ENCODE assay signal across 20 mouse cellular contexts in genomic region chr11:116239797-116240196, GRCm38 (mm10). TPM values are rescaled to one million over a fixed set of nuclear protein-coding genes. Genes with fewer than 3 reads are reported as not detected.
A peak's percentile ranks its signal among the peaks of the same experiment; 100 is the strongest.
DNase-seq lines count a peak whose midpoint lies in the region; ATAC-seq lines count a peak whose summit lies in the region.
"Had no signal": no experiment of that assay in that cellular context is flagged by ENCODE, and none has a peak within 500 bp of the region (broad histone marks: within the 10 kb centered on the region; RNA-seq: fewer than 3 reads in every experiment).

No protein-coding gene starts in this region.

- no peak overlapping the region for H3K4me3 ChIP-seq in forebrain, embryonic 12.5 days (replicated peaks)
- no peak overlapping the region for H3K4me3 ChIP-seq in forebrain, embryonic 14.5 days (ENCODE audit: low read depth, low read length)
- H3K4me3 ChIP-seq in embryonic facial prominence, embryonic 14.5 days (ENCODE audit: low read depth, low read length): no peak overlapping the region
- H3K4me3 ChIP-seq: heart, embryonic 15.5 days; hindbrain, embryonic 15.5 days; limb, embryonic 13.5 days; midbrain, embryonic 13.5 days had no signal

- H3K27ac ChIP-seq in forebrain, embryonic 12.5 days: no peak overlapping the region
- no peak overlapping the region for H3K27ac ChIP-seq in forebrain, embryonic 14.5 days (ENCODE audit: low read depth, low read length)
- no peak overlapping the region for H3K27ac ChIP-seq in embryonic facial prominence, embryonic 14.5 days (replicated peaks; ENCODE audit: low read depth, low read length)
- H3K27ac ChIP-seq: heart, embryonic 15.5 days; hindbrain, embryonic 15.5 days; limb, embryonic 13.5 days; liver, embryonic 14.5 days; midbrain, embryonic 13.5 days had no signal

- H3K9ac ChIP-seq in forebrain, embryonic 12.5 days: no peak overlapping the region
- no peak overlapping the region for H3K9ac ChIP-seq in forebrain, embryonic 14.5 days (ENCODE audit: low read length)
- H3K9ac ChIP-seq in embryonic facial prominence, embryonic 14.5 days (ENCODE audit: low read depth, low read length): 0 out of 2 replicates have a peak overlapping the region, but pooled peaks have one; percentile 5
- H3K9ac ChIP-seq: heart, embryonic 15.5 days; hindbrain, embryonic 15.5 days; limb, embryonic 13.5 days; liver, embryonic 14.5 days; midbrain, embryonic 13.5 days had no signal

- H3K9me3 ChIP-seq in forebrain, embryonic 12.5 days: no peaks in the 10 kb centered on the region
- no peaks in the 10 kb centered on the region for H3K9me3 ChIP-seq in forebrain, embryonic 14.5 days (replicated peaks; ENCODE audit: control insufficient read depth, low read length)
- no peaks in the 10 kb centered on the region for H3K9me3 ChIP-seq in embryonic facial prominence, embryonic 14.5 days (ENCODE audit: control insufficient read depth, low read length)
- H3K9me3 ChIP-seq: heart, embryonic 15.5 days; hindbrain, embryonic 15.5 days; limb, embryonic 13.5 days; midbrain, embryonic 13.5 days had no signal

- peaks cover 10% of the 10 kb centered on the region for H3K4me1 ChIP-seq in forebrain, embryonic 12.5 days
- no peaks in the 10 kb centered on the region for H3K4me1 ChIP-seq in forebrain, embryonic 14.5 days (ENCODE audit: control insufficient read depth, insufficient read depth, low read length)
- no peaks in the 10 kb centered on the region for H3K4me1 ChIP-seq in embryonic facial prominence, embryonic 14.5 days (ENCODE audit: control insufficient read depth, insufficient read depth, low read length)
- H3K4me1 ChIP-seq: hindbrain, embryonic 15.5 days had no signal

- no peak overlapping the region for H3K4me2 ChIP-seq in forebrain, embryonic 12.5 days
- H3K4me2 ChIP-seq in forebrain, embryonic 14.5 days (ENCODE audit: low read length): no peak overlapping the region
- H3K4me2 ChIP-seq in embryonic facial prominence, embryonic 14.5 days (ENCODE audit: low read depth, low read length): no peak overlapping the region
- H3K4me2 ChIP-seq: heart, embryonic 15.5 days; hindbrain, embryonic 15.5 days; limb, embryonic 13.5 days; midbrain, embryonic 13.5 days had no signal

- H3K36me3 ChIP-seq in forebrain, embryonic 12.5 days (replicated peaks): peaks cover 18% of the 10 kb centered on the region
- H3K36me3 ChIP-seq in forebrain, embryonic 14.5 days (ENCODE audit: control insufficient read depth, insufficient read depth, low read length): peaks cover 23% of the 10 kb centered on the region
- H3K36me3 ChIP-seq in embryonic facial prominence, embryonic 14.5 days (ENCODE audit: control insufficient read depth, insufficient read depth, low read length): peaks cover 18% of the 10 kb centered on the region

- WGBS in forebrain, embryonic 12.5 days: 9% methylated on average over 7 of the region's 7 CpGs
- 11% methylated on average over 7 of the region's 7 CpGs for WGBS in forebrain, embryonic 14.5 days
- 18% methylated on average over 7 of the region's 7 CpGs for WGBS in embryonic facial prominence, embryonic 14.5 days

- no peak for DNase-seq in forebrain, embryonic 14.5 days (ENCODE audit: low spot score)
- DNase-seq in kidney, postnatal 10 days: peak; percentile 57
- DNase-seq in kidney, adult 9 months: no peak
- DNase-seq in MN1 (ENCODE audit: low spot score): peak; percentile 88
- DNase-seq in embryonic facial prominence, embryonic 14.5 days (ENCODE audit: low spot score): no peak
- no peak for DNase-seq in urinary bladder, postnatal 4 days (ENCODE audit: low spot score in 2 of 2)
- DNase-seq: adrenal gland, postnatal 14 days; cerebellum, adult 11-12 months; layer of hippocampus, adult 9-11 months had no signal

- ATAC-seq in forebrain, embryonic 12.5 days (ENCODE audit: low FRiP score): 0 out of 2 replicates have a peak, but pooled peaks have one; percentile 49
- no peak for ATAC-seq in forebrain, embryonic 14.5 days
- ATAC-seq in embryonic facial prominence, embryonic 14.5 days (ENCODE audit: low read depth): no peak
- ATAC-seq in megakaryocyte, adult 5-6 weeks (ENCODE audit: poor library complexity, severe bottlenecking): no peak
- ATAC-seq: forebrain, embryonic 16.5 days; midbrain, embryonic 13.5 days had no signal

- H3K27me3 ChIP-seq in forebrain, embryonic 12.5 days: peaks cover 35% of the 10 kb centered on the region
- H3K27me3 ChIP-seq in forebrain, embryonic 14.5 days (replicated peaks; ENCODE audit: control insufficient read depth, insufficient read depth, low read length): peaks cover 10% of the 10 kb centered on the region; the same call in 1 of the 2 replicates
- H3K27me3 ChIP-seq in embryonic facial prominence, embryonic 14.5 days (replicated peaks; ENCODE audit: control insufficient read depth, insufficient read depth, low read length): peaks cover 17% of the 10 kb centered on the region
- H3K27me3 ChIP-seq: CH12.LX had no signal

RNA-seq across cellular contexts. Expression of gene Evpl, which starts 1.9 kb away (rescaled TPM):
- 0.61 and 0.65 TPM in 2 replicates for polyA plus RNA-seq in forebrain, embryonic 12.5 days (2016; fragmentation: Nextera tagmentation; extraction: Ambion mirVana)
- 0.11 and 0.17 TPM in 2 replicates for polyA plus RNA-seq in forebrain, embryonic 14.5 days (2014; fragmentation: Nextera tagmentation; extraction: Ambion mirVana)
- 9.5 and 10.1 TPM in 2 replicates for polyA plus RNA-seq in embryonic facial prominence, embryonic 14.5 days (2014; fragmentation: Nextera tagmentation; extraction: Ambion mirVana)
- 0.11 TPM in 1 of 2 replicates, not detected in the other for total RNA-seq in megakaryocyte, adult 5-6 weeks (2015)
- total RNA-seq in megakaryocyte, adult 5-6 weeks (2017): 0.24 and 0.37 TPM in 2 replicates

RNA-seq across cellular contexts. Expression of gene Srp68, which starts 34.2 kb away (rescaled TPM):
- 84.8 and 86.5 TPM in 2 replicates for polyA plus RNA-seq in forebrain, embryonic 12.5 days (2016; fragmentation: Nextera tagmentation; extraction: Ambion mirVana)
- polyA plus RNA-seq in forebrain, embryonic 14.5 days (2014; fragmentation: Nextera tagmentation; extraction: Ambion mirVana): 53.2 and 60.4 TPM in 2 replicates
- 91.9 and 92.5 TPM in 2 replicates for polyA plus RNA-seq in embryonic facial prominence, embryonic 14.5 days (2014; fragmentation: Nextera tagmentation; extraction: Ambion mirVana)
- 17.4 and 21.0 TPM in 2 replicates for total RNA-seq in megakaryocyte, adult 5-6 weeks (2015)
- total RNA-seq in megakaryocyte, adult 5-6 weeks (2017): 17.8 and 19.3 TPM in 2 replicates

RNA-seq across cellular contexts. Expression of gene Galr2, which starts 40.9 kb away (rescaled TPM):
- 0.19 and 0.46 TPM in 2 replicates for polyA plus RNA-seq in forebrain, embryonic 12.5 days (2016; fragmentation: Nextera tagmentation; extraction: Ambion mirVana)
- 0.09 and 0.11 TPM in 2 replicates for polyA plus RNA-seq in forebrain, embryonic 14.5 days (2014; fragmentation: Nextera tagmentation; extraction: Ambion mirVana)
- polyA plus RNA-seq in embryonic facial prominence, embryonic 14.5 days (2014; fragmentation: Nextera tagmentation; extraction: Ambion mirVana): 0.29 and 0.60 TPM in 2 replicates
- not detected in 2 replicates for total RNA-seq in megakaryocyte, adult 5-6 weeks (2015)
- 0.07 TPM in 1 of 2 replicates, not detected in the other for total RNA-seq in megakaryocyte, adult 5-6 weeks (2017)
- total RNA-seq: adrenal gland, postnatal 14 days; granulocyte monocyte progenitor cell, adult 5-6 weeks; left cerebral cortex, adult 8-10 months had no signal

RNA-seq across cellular contexts. Expression of gene Acox1, which starts 41.0 kb away (rescaled TPM):
- polyA plus RNA-seq in forebrain, embryonic 12.5 days (2016; fragmentation: Nextera tagmentation; extraction: Ambion mirVana): 36.0 and 36.8 TPM in 2 replicates
- polyA plus RNA-seq in forebrain, embryonic 14.5 days (2014; fragmentation: Nextera tagmentation; extraction: Ambion mirVana): 48.1 and 56.3 TPM in 2 replicates
- polyA plus RNA-seq in embryonic facial prominence, embryonic 14.5 days (2014; fragmentation: Nextera tagmentation; extraction: Ambion mirVana): 29.8 and 30.8 TPM in 2 replicates
- 15.1 and 18.3 TPM in 2 replicates for total RNA-seq in megakaryocyte, adult 5-6 weeks (2015)
- total RNA-seq in megakaryocyte, adult 5-6 weeks (2017): 18.6 and 19.7 TPM in 2 replicates

RNA-seq across cellular contexts. Expression of gene Ten1, which starts 41.1 kb away (rescaled TPM):
- polyA plus RNA-seq in forebrain, embryonic 12.5 days (2016; fragmentation: Nextera tagmentation; extraction: Ambion mirVana): 55.9 and 57.4 TPM in 2 replicates
- polyA plus RNA-seq in forebrain, embryonic 14.5 days (2014; fragmentation: Nextera tagmentation; extraction: Ambion mirVana): 81.8 and 83.2 TPM in 2 replicates
- polyA plus RNA-seq in embryonic facial prominence, embryonic 14.5 days (2014; fragmentation: Nextera tagmentation; extraction: Ambion mirVana): 59.8 and 64.1 TPM in 2 replicates
- total RNA-seq in megakaryocyte, adult 5-6 weeks (2015): 58.5 and 63.9 TPM in 2 replicates
- 21.4 and 27.2 TPM in 2 replicates for total RNA-seq in megakaryocyte, adult 5-6 weeks (2017)

Comparison
In these comparisons a context has a peak if more than half of its experiments do, and no peak if none do; other contexts are left out.
1. DNase-seq: peak in kidney, postnatal 10 days (single experiment) and MN1 (single experiment); none in forebrain, embryonic 14.5 days (single experiment), kidney, adult 9 months (single experiment), embryonic facial prominence, embryonic 14.5 days (single experiment) and urinary bladder, postnatal 4 days (0 of 2).